Mouse (Mus musculus): ENCODE data around the gene Pnma1. TPM values are rescaled to one million over a fixed set of nuclear protein-coding genes. Genes with fewer than 3 reads are reported as not detected.

Gene Pnma1
- polyA plus RNA-seq, 1 experiment from 2014 or later, result 0.79 TPM

- ATAC-seq (ENCODE audit: insufficient read depth) (no peak), DNase-seq (no peak)
- no peaks in the 10 kb centered on the region for H3K9me3 ChIP-seq (ENCODE audit: low read depth, low read length)
- H3K4me2 ChIP-seq, result no peak overlapping the region
- no peaks in the 10 kb centered on the region for H3K27me3 ChIP-seq (ENCODE audit: insufficient read depth, low read length)
- H3K4me3 ChIP-seq (ENCODE audit: low read depth, low read length), result no peak overlapping the region
- no peak overlapping the region for H3K9ac ChIP-seq
- H3K27ac ChIP-seq (ENCODE audit: low read depth), result no peak overlapping the region
- WGBS, result 39% methylated on average over 1 of the region's 1 CpGs
- no peak for TF ChIP-seq CTCF (IDR thresholded peaks at IDR 0.05; ENCODE audit: low read depth)
- peaks cover 66% of the 10 kb centered on the region for H3K4me1 ChIP-seq (ENCODE audit: insufficient read depth)
- H3K36me3 ChIP-seq (ENCODE audit: insufficient read depth), result peaks cover 13% of the 10 kb centered on the region
Observed at GRCm38 (mm10) chr12:84178052-84178451, 29.8 kb upstream of the Pnma1 start.

- Histone ChIP-seq H3K9ac (0 out of 2 replicates have a peak overlapping the region, but pooled peaks have one; percentile 55), H3K4me1 (ENCODE audit: insufficient read depth) (peaks cover 66% of the 10 kb centered on the region), H3K4me3 (ENCODE audit: low read depth, low read length) (no peak overlapping the region), H3K27me3 (ENCODE audit: insufficient read depth, low read length) (no peaks in the 10 kb centered on the region), H3K27ac (ENCODE audit: low read depth) (peak overlapping the region; percentile 85), H3K36me3 (ENCODE audit: insufficient read depth) (peaks cover 22% of the 10 kb centered on the region), H3K9me3 (ENCODE audit: low read depth, low read length) (no peaks in the 10 kb centered on the region), H3K4me2 (peak overlapping the region; percentile 66)
- peak; percentile 58 for DNase-seq
- no peak for ATAC-seq (ENCODE audit: insufficient read depth)
- TF ChIP-seq CTCF (IDR thresholded peaks at IDR 0.05; ENCODE audit: low read depth), result no peak
- WGBS, result 32% methylated on average over 6 of the region's 6 CpGs
Observed at GRCm38 (mm10) chr12:84176886-84177765, 28.8 kb upstream of the Pnma1 start.

- Histone ChIP-seq H3K27me3 (ENCODE audit: insufficient read depth, low read length) (no peaks in the 10 kb centered on the region), H3K4me2 (peak overlapping the region; percentile 66), H3K4me3 (ENCODE audit: low read depth, low read length) (peak overlapping the region; percentile 34), H3K9me3 (ENCODE audit: low read depth, low read length) (no peaks in the 10 kb centered on the region), H3K36me3 (ENCODE audit: insufficient read depth) (peaks cover 30% of the 10 kb centered on the region), H3K9ac (peak overlapping the region; percentile 55), H3K4me1 (ENCODE audit: insufficient read depth) (peaks cover 57% of the 10 kb centered on the region), H3K27ac (ENCODE audit: low read depth) (peak overlapping the region; percentile 85)
- TF ChIP-seq CTCF (IDR thresholded peaks at IDR 0.05; ENCODE audit: low read depth), result no peak
- peak; percentile 57 for DNase-seq
- peak; percentile 16 for ATAC-seq (ENCODE audit: insufficient read depth)
- 9% methylated on average over 13 of the region's 13 CpGs for WGBS
Observed at GRCm38 (mm10) chr12:84176126-84176769, 28.0 kb upstream of the Pnma1 start.

- peak; percentile 87 for DNase-seq
- peak overlapping the region; percentile 66 for H3K4me2 ChIP-seq
- no peak for TF ChIP-seq CTCF (IDR thresholded peaks at IDR 0.05; ENCODE audit: low read depth)
- no peaks in the 10 kb centered on the region for H3K9me3 ChIP-seq (ENCODE audit: low read depth, low read length)
- peaks cover 36% of the 10 kb centered on the region for H3K36me3 ChIP-seq (ENCODE audit: insufficient read depth)
- 1% methylated on average over 20 of the region's 20 CpGs for WGBS
- peak overlapping the region; percentile 55 for H3K9ac ChIP-seq
- peak overlapping the region; percentile 34 for H3K4me3 ChIP-seq (ENCODE audit: low read depth, low read length)
- no peaks in the 10 kb centered on the region for H3K27me3 ChIP-seq (ENCODE audit: insufficient read depth, low read length)
- H3K27ac ChIP-seq (ENCODE audit: low read depth), result peak overlapping the region; percentile 85
- peak; percentile 77 for ATAC-seq (ENCODE audit: insufficient read depth)
- H3K4me1 ChIP-seq (ENCODE audit: insufficient read depth), result peaks cover 52% of the 10 kb centered on the region
Observed at GRCm38 (mm10) chr12:84175659-84176061, 27.4 kb upstream of the Pnma1 start.

- no peak for TF ChIP-seq CTCF (IDR thresholded peaks at IDR 0.05; ENCODE audit: low read depth)
- Histone ChIP-seq H3K4me2 (peak overlapping the region; percentile 66), H3K4me3 (ENCODE audit: low read depth, low read length) (no peak overlapping the region), H3K27ac (ENCODE audit: low read depth) (peak overlapping the region; percentile 85), H3K4me1 (ENCODE audit: insufficient read depth) (peaks cover 45% of the 10 kb centered on the region), H3K36me3 (ENCODE audit: insufficient read depth) (peaks cover 41% of the 10 kb centered on the region), H3K27me3 (ENCODE audit: insufficient read depth, low read length) (no peaks in the 10 kb centered on the region), H3K9me3 (ENCODE audit: low read depth, low read length) (no peaks in the 10 kb centered on the region), H3K9ac (peak overlapping the region; percentile 55; the same call in 1 of the 2 replicates)
- peak; percentile 84 for DNase-seq
- ATAC-seq (ENCODE audit: insufficient read depth), result peak; percentile 28; the same call in 1 of the 2 replicates
- 59% methylated on average over 6 of the region's 6 CpGs for WGBS
Observed at GRCm38 (mm10) chr12:84174871-84175270, 26.6 kb upstream of the Pnma1 start.

GRCm38 (mm10) chr12:84174190-84174811, 26.0 kb upstream of the Pnma1 start:
- WGBS, result 64% methylated on average over 9 of the region's 9 CpGs
- Histone ChIP-seq H3K36me3 (ENCODE audit: insufficient read depth) (peaks cover 43% of the 10 kb centered on the region), H3K27ac (ENCODE audit: low read depth) (peak overlapping the region; percentile 85), H3K9ac (peak overlapping the region; percentile 2; the same call in 1 of the 2 replicates), H3K4me2 (peak overlapping the region; percentile 66), H3K9me3 (ENCODE audit: low read depth, low read length) (no peaks in the 10 kb centered on the region), H3K4me3 (ENCODE audit: low read depth, low read length) (no peak overlapping the region), H3K4me1 (ENCODE audit: insufficient read depth) (peaks cover 44% of the 10 kb centered on the region), H3K27me3 (ENCODE audit: insufficient read depth, low read length) (no peaks in the 10 kb centered on the region)
- no peak for TF ChIP-seq CTCF (IDR thresholded peaks at IDR 0.05; ENCODE audit: low read depth)
- ATAC-seq (ENCODE audit: insufficient read depth) (no peak), DNase-seq (peak; percentile 23)

Data from lung, embryonic 14.5 days (tissue).